Mouse (Mus musculus) liver, embryonic 14.5 days (tissue): Measurements from ENCODE around the gene Scap. TPM values are rescaled to one million over a fixed set of nuclear protein-coding genes. Genes with fewer than 3 reads are reported as not detected.

ENCODE experiments used
- ATAC-seq: fragments of 200-750 bp; cut with Nextera tagmentation; 2 replicates; pipeline ENCODE4 v1.8.0; 2017; ENCODE audit warnings: moderate number of reproducible peaks, mild to moderate bottlenecking, moderate library complexity; ENCODE audit not compliant: insufficient read depth
- DNase-seq, 3 experiments: peaks; one replicate each; pipeline ENCODE4 v3.0.0-alpha.2; 2012 to 2013; ENCODE audit warnings: low read depth in 3 of 3, low spot score in 3 of 3
- H3K27ac ChIP-seq: fragments of 300-500 bp; sonication (generic); 2 replicates; pipeline ENCODE4 v1.5.1; 2014; ENCODE audit warnings: moderate library complexity, mild to moderate bottlenecking, control low read depth, inconsistent platforms
- H3K27me3 ChIP-seq: fragments of 300-500 bp; sonication (generic); 2 replicates; pipeline ENCODE4 v1.6.1; 2014; ENCODE audit warnings: mild to moderate bottlenecking, low read length, moderate library complexity; ENCODE audit not compliant: control insufficient read depth, insufficient read depth
- H3K36me3 ChIP-seq: fragments of 300-500 bp; sonication (generic); replicated peaks from 2 replicates; pipeline ENCODE4 v1.6.1; 2014; ENCODE audit warnings: low read depth; ENCODE audit not compliant: control insufficient read depth, insufficient read depth
- H3K4me1 ChIP-seq, 2 experiments: fragments of 200-500 bp in 1 of 2; fragments of 300-500 bp in 1 of 2; sonication (generic) in 1 of 2; replicated peaks; 2 replicates each; pipeline ENCODE4 v1.6.1; 2012 to 2014; ENCODE audit warnings: antibody characterized with exemption in 1 of 2, inconsistent platforms in 1 of 2, low read length in 1 of 2; ENCODE audit not compliant: control insufficient read depth in 2 of 2, insufficient read depth in 2 of 2
- H3K4me2 ChIP-seq: fragments of 300-500 bp; sonication (generic); 2 replicates; pipeline ENCODE4 v1.6.1; 2014; ENCODE audit warnings: low read depth, mild to moderate bottlenecking, control low read depth, moderate library complexity
- H3K4me3 ChIP-seq, 2 experiments: fragments of 200-500 bp in 1 of 2; fragments of 300-500 bp in 1 of 2; sonication (generic) in 1 of 2; 2 replicates each; pipeline ENCODE4 v1.5.1; 2012 to 2014; ENCODE audit warnings: low read depth in 2 of 2, low read length in 2 of 2, mild to moderate bottlenecking in 2 of 2, control low read depth in 1 of 2, inconsistent platforms in 1 of 2, moderate library complexity in 1 of 2; ENCODE audit not compliant: insufficient read depth in 1 of 2
- H3K9ac ChIP-seq: fragments of 300-500 bp; sonication (generic); replicated peaks from 2 replicates; pipeline ENCODE4 v1.6.1; 2014; ENCODE audit warnings: mild to moderate bottlenecking, control low read depth, moderate library complexity
- H3K9me3 ChIP-seq: fragments of 300-500 bp; sonication (generic); 2 replicates; pipeline ENCODE4 v1.6.1; 2016; ENCODE audit warnings: low read length, mixed read lengths; ENCODE audit not compliant: control insufficient read depth
- CTCF ChIP-seq: IDR thresholded peaks from 2 replicates; pipeline ENCODE4 v1.5.1; 2016; ENCODE audit warnings: antibody characterized with exemption, low read depth, control low read depth
- EP300 ChIP-seq: IDR thresholded peaks from 2 replicates; pipeline ENCODE4 v1.6.1; 2016; ENCODE audit warnings: antibody characterized with exemption, low read depth
- WGBS: fragments of 180-500 bp; shearing (Covaris S2); extraction: QIAGEN DNeasy Blood & Tissue Kit; methylation state at CpG from one replicate; pipeline ENCODE4 v1.1.7; 2014; ENCODE audit not compliant: insufficient replicate concordance; 5-methylcytosine and 5-hydroxymethylcytosine counted together
- polyA plus RNA-seq, 2 experiments: library from polyadenylated mRNA; depleted of rRNA in 1 of 2; stranded (reverse) in 1 of 2; unstranded in 1 of 2; fragments of >200 nt; fragmentation: Nextera tagmentation in 1 of 2; extraction: Ambion mirVana in 1 of 2; gene quantifications; 2 replicates each; pipeline versions ENCODE4 v1.2.1 to v1.2.3; 2012 to 2014

The Scap gene
- polyA plus RNA-seq, 2 experiments, result 9.4 to 15.6 TPM

DNA sequence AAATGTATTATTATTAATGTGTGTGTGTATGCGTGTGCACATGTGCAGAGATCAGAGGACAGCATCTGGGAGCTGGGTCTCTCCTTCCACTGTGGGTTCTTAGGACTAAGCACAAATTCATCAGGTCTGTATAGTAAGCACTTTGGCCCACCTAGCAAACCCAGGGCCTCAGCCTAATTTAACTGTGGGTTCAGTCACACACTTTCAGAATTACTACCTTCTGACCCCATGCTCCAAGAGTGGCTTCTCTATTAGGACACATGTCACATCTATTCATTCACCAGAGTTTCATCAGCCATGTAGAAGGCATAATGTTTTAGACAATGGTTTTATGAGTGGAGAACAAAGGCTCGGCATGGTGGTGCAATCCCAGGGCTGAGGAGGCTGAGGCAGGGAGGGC, 100.0 kb downstream of the Scap start:
- no peak overlapping the region for H3K27ac ChIP-seq
- H3K27me3 ChIP-seq, result no peaks in the 10 kb centered on the region
- H3K4me1 ChIP-seq, result no peaks in the 10 kb centered on the region
- ATAC-seq (no peak), DNase-seq (no peak)
- H3K36me3 ChIP-seq, result no peaks in the 10 kb centered on the region; the same call in 1 of the 2 replicates
- TF ChIP-seq CTCF (no peak), EP300 (no peak)
- WGBS, result 76% methylated on average over 2 of the region's 2 CpGs
- no peak overlapping the region for H3K4me2 ChIP-seq
- no peaks in the 10 kb centered on the region for H3K9me3 ChIP-seq
- H3K9ac ChIP-seq, result no peak overlapping the region
- no peak overlapping the region for H3K4me3 ChIP-seq

Other genes with a start within 250 kb of the Scap start
- gene Smarcc1, start 215.6 kb upstream of the Scap start, polyA plus RNA-seq (2012; rRNA removed), result 9.8 and 13.5 TPM in 2 replicates
- 31.4 and 35.5 TPM in 2 replicates for gene Smarcc1, start 215.6 kb upstream of the Scap start, polyA plus RNA-seq (2014; fragmentation: Nextera tagmentation; extraction: Ambion mirVana)
- gene Dhx30, start 215.5 kb upstream of the Scap start, polyA plus RNA-seq (2012; rRNA removed), result 21.3 and 24.9 TPM in 2 replicates
- gene Dhx30, start 215.5 kb upstream of the Scap start, polyA plus RNA-seq (2014; fragmentation: Nextera tagmentation; extraction: Ambion mirVana), result 27.4 and 37.1 TPM in 2 replicates
- 0.13 and 0.26 TPM in 2 replicates for gene Cspg5, start 89.5 kb upstream of the Scap start, polyA plus RNA-seq (2012; rRNA removed)
- gene Cspg5, start 89.5 kb upstream of the Scap start, polyA plus RNA-seq (2014; fragmentation: Nextera tagmentation; extraction: Ambion mirVana), result 0.11 and 0.13 TPM in 2 replicates
- 7.7 and 8.0 TPM in 2 replicates for gene Elp6, start 28.1 kb upstream of the Scap start, polyA plus RNA-seq (2012; rRNA removed)
- 6.3 and 7.5 TPM in 2 replicates for gene Elp6, start 28.1 kb upstream of the Scap start, polyA plus RNA-seq (2014; fragmentation: Nextera tagmentation; extraction: Ambion mirVana)
- gene Ptpn23, start 74.9 kb downstream of the Scap start, polyA plus RNA-seq (2012; rRNA removed), result 3.9 and 4.3 TPM in 2 replicates
- gene Ptpn23, start 74.9 kb downstream of the Scap start, polyA plus RNA-seq (2014; fragmentation: Nextera tagmentation; extraction: Ambion mirVana), result 2.8 and 3.8 TPM in 2 replicates
- 38.4 and 42.6 TPM in 2 replicates for gene Ngp, start 86.5 kb downstream of the Scap start, polyA plus RNA-seq (2012; rRNA removed)
- gene Ngp, start 86.5 kb downstream of the Scap start, polyA plus RNA-seq (2014; fragmentation: Nextera tagmentation; extraction: Ambion mirVana), result 91.5 and 124 TPM in 2 replicates
- gene Klhl18, start 143.4 kb downstream of the Scap start, polyA plus RNA-seq (2012; rRNA removed), result 2.4 and 2.8 TPM in 2 replicates
- 1.8 and 2.4 TPM in 2 replicates for gene Klhl18, start 143.4 kb downstream of the Scap start, polyA plus RNA-seq (2014; fragmentation: Nextera tagmentation; extraction: Ambion mirVana)
- gene Kif9, start 143.7 kb downstream of the Scap start, polyA plus RNA-seq (2012; rRNA removed), result 0.10 and 0.19 TPM in 2 replicates
- 0.10 and 0.37 TPM in 2 replicates for gene Kif9, start 143.7 kb downstream of the Scap start, polyA plus RNA-seq (2014; fragmentation: Nextera tagmentation; extraction: Ambion mirVana)
- 21.4 and 25.0 TPM in 2 replicates for gene Setd2, start 199.3 kb downstream of the Scap start, polyA plus RNA-seq (2012; rRNA removed)
- gene Setd2, start 199.3 kb downstream of the Scap start, polyA plus RNA-seq (2014; fragmentation: Nextera tagmentation; extraction: Ambion mirVana), result 12.4 and 14.2 TPM in 2 replicates